Mouse (Mus musculus) right cerebral cortex, postnatal 25 days (tissue): Measurements from ENCODE around the gene Necab3.
A peak's percentile ranks its signal among the peaks of the same experiment; 100 is the strongest.

Experiments
- DNase-seq: peaks from one replicate; pipeline ENCODE4 v3.0.0; 2022

The Necab3 gene

GRCm38 (mm10) chr2:154571976-154572375 is 13.3 kb upstream of the Necab3 start:
- no peak for DNase-seq

DNA sequence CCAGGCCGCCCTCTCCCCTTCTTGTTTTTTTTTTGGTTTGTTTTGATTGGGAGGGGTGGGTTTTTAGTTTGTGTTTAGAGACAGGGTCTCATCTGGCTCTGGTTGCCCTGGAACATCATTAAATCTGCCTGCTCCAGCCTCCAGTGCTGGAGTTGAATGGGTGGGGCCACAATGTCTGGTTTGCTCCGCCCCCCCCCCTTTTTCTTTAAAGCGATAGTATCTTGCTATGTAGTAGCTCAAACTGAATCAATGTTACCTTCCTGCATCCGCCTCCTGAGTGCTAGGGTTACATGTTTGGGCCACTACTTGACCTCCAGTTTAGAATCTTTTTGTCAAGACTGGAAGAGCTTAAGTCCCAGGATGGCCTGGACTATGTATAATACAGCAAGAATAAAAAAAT is 12.6 kb upstream of the Necab3 start:
- DNase-seq, result no peak

DNA sequence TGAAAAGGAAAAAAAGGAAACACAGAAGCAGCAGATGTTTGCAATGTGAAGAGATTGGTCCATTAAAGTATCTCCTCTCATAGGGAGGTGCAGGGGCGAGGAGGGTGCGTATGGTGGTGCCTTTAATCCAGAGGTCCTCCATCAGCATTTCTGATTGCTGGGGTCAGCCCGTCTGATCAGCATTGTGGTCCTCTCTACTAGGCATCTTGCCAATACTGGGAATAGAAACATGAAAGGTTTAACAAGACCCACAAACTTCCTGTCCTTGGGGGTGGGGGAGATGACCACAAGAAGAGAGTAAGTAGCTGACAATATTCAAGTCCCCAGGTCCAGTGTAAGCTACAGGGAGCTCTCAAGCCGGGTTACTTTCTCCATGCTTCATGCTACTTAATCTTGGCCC is 12.0 kb upstream of the Necab3 start:
- DNase-seq, result peak; percentile 1

GRCm38 (mm10) chr2:154569836-154570286 is 11.2 kb upstream of the Necab3 start, which contains the start of gene E2f1:
E2f1 (minus strand) TSS chr2:154569892.
- peak; percentile 95 for DNase-seq

- peak; percentile 78 for DNase-seq
Measured at GRCm38 (mm10) chr2:154569071-154569748, 10.5 kb upstream of the Necab3 start.

- peak; percentile 2 for DNase-seq
Measured at GRCm38 (mm10) chr2:154568329-154569070, 9.8 kb upstream of the Necab3 start.

- DNase-seq, result no peak
Measured at GRCm38 (mm10) chr2:154567766-154568165, 9.1 kb upstream of the Necab3 start.

DNA sequence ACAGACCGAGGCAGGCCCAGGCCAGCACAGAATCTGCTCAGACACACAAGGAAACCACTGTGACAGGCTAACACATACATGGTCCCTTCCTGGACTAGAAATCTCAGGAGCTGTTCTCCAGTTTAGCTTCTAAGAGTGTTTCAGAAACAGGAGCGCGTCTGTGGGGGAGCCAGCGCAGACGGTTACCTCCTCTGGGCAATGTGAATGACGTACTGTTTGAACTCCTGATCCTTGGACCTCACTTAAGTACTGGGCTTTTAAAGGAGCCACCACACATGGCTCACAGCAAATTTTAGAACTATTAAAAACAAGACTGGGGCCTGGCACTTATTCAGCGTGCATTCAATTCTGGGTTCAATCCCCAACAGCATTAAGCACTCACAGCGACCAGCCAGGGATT is 8.0 kb upstream of the Necab3 start:
- no peak for DNase-seq

- DNase-seq, result no peak
Measured at GRCm38 (mm10) chr2:154565562-154565961, 6.9 kb upstream of the Necab3 start.

GRCm38 (mm10) chr2:154563612-154564170 is 5.0 kb upstream of the Necab3 start:
- DNase-seq, result no peak

DNA sequence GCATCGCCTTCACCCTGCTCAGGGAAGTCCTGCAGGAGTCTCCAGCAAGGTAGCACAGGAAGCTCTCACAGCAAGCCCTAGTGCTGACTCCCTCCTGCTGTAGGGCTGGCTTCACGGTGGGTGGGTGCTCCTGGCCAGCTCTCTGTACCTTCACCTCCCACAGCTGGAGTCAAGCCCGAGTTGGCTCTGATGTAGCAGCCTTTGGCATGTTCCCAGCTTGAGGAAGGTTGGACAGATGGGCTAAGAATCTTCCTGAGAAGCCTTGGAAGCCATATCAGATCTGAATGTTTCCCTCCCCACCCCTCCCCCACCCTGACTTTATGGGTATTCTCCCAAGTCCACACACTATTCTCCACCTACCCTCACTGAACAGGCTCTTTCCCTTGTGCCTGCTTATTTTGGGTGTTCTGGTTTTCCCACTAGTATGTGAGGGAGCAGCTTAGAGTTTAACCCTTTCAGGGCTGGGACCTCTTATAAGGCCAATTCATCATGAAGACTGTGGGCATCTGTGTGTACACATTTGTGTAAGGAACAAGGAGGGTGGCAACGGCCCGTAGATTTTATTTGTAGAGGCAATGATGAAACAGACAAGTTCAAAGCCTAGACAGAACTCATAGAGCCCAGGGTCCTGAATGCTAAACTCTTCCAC is 1.4 kb downstream of the Necab3 start:
- DNase-seq, result peak; percentile 50

DNA sequence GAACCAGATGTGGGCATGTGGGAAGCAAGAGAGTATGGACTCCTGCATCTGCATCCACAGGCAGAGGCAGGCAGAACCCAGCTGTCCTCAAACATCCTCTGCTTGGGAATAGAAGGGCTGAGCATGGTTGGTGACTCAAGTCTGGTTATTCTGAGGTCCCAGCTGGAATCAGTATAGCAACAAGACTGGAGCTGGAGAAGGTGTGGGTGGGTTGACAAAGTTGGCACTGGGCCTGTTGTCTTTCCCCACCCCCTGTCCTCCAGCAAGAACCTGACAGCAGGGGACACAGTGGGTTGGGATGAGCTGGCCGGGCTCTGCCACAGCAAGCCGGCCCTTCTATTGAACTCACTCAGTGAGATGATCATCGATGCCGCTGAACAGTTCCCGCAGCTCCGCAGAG is 3.5 kb downstream of the Necab3 start:
- DNase-seq, result peak; percentile 64

- DNase-seq, result peak; percentile 66
Measured at GRCm38 (mm10) chr2:154552424-154552907, 6.2 kb downstream of the Necab3 start.

DNA sequence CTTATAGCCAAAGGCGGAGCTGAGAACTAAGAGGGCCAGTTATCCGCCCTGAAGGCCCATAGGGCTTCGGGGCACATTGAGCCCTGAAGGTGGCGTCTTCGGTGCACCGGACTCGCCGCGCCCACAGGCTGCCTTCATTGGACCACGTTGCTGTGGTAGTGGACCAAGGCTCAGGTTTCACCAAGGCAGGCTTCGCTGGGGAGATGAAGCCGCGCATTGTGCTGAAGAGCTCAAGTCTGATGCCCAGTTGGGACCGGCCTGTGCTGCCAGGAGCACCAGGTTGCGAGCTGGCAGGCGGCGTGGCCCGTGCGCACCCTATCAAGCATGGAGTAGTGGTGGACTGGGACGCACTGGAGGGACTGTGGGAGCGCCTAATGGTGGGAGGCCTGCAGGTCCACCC is 6.8 kb downstream of the Necab3 start:
- no peak for DNase-seq

- DNase-seq, result no peak
Measured at GRCm38 (mm10) chr2:154551476-154551875, 7.2 kb downstream of the Necab3 start, which contains the start of gene Actl10. Actl10 (plus strand) TSS chr2:154551776.

- no peak for DNase-seq
Measured at GRCm38 (mm10) chr2:154550937-154551336, 7.8 kb downstream of the Necab3 start.

DNA sequence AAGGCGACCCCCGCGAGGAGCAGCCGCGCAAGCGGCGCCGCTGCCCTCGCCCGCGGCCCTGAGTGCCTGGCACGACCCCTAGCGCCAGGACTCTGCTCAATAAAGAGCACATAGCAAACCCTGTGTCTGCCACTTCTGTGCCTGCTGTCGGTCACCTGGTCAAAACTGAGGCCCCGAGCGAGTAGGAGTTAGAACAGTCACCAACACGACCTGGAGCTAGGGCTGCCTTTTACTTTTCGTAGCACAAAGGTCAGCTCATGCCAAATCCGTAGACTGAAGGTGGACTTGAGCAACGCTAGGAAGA is 8.9 kb downstream of the Necab3 start:
- no peak for DNase-seq

GRCm38 (mm10) chr2:154549127-154549885 is 9.4 kb downstream of the Necab3 start:
- DNase-seq, result peak; percentile 66

GRCm38 (mm10) chr2:154548688-154549087 is 10.0 kb downstream of the Necab3 start:
- DNase-seq, result no peak

GRCm38 (mm10) chr2:154546711-154547110 is 12.0 kb downstream of the Necab3 start, which contains the start of gene 1700003F12Rik:
1700003F12Rik (plus strand) TSS chr2:154547085.
- no peak for DNase-seq

DNA sequence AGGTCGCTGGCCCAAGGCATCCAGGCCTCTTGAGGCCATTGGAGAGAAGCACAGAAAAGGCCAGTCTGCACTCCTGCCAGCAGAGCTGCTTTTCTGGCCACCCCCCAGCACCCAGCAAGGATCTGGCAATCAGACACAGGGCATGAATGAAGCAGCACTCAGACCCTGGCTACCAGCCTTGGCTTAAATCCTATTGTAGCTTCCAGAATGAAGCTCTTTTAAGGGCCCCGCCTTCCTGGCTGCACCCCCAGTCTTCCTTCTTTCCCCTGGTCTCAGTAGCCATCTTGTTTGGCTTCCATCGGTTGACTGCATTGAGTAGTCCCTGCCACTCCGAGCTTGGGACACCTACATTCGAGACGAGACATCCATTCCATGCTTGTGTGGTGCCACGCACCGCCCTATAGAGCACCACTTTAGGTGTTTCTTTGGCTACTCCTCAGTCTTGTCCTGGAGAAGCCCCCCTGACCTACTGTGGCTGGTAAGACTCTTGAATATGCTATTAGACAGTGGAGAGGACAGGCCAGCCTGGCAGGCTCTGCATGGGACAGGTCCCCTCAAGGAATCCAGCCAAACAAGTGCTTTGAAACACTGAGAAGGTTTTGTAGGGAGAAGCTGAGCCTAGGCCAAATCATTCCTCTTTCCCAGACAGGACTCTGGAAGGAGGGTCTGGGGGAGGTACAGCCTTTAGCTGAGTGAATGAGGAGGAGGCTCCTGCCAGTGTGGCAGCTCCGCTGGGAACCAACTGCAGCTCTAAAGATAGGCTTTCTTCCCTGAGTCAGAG is 14.9 kb downstream of the Necab3 start:
- DNase-seq, result peak; percentile 43

- no peak for DNase-seq
Measured at GRCm38 (mm10) chr2:154541630-154542029, 17.1 kb downstream of the Necab3 start.
